Mouse (Mus musculus) heart, postnatal 36 days (tissue): ENCODE measurements at regions not wholly inside any gene's neighbourhood (a gene's known extent, or its start where the extent isn't known, plus 50 kb on each side); places are given as distances from the start of the nearest gene placed in this dataset.
A peak's percentile ranks its signal among the peaks of the same experiment; 100 is the strongest.
"Not testable (repeated sequence)": the region's sequence is repeated elsewhere in the genome, so short reads cannot be mapped to it uniquely, and the experiment has no call there.

ENCODE experiments used
- DNase-seq, 2 experiments: peaks; one replicate each; pipeline ENCODE4 v3.0.0; 2021 to 2022
- intact Hi-C: fragments of 180-260 bp; cut with DNase I; formaldehyde crosslinking; loops from one replicate; pipeline ENCODE4 v1.15.1; 2025

GRCm38 (mm10) chr4:8462414-8462813, 223.6 kb upstream of the Car8 start:
- intact Hi-C loops, DNase-seq: not testable (repeated sequence)

GRCm38 (mm10) chr4:8454346-8454745, 215.5 kb upstream of the Car8 start:
- intact Hi-C loops, result no loop called here

GRCm38 (mm10) chr4:8432393-8432792, 193.6 kb upstream of the Car8 start:
- intact Hi-C loops, result loop anchor here (2.0 kb wide), 1 partner anchor 664 kb away; no protein-coding TSS in a partner anchor
- peak; percentile 22 to 50 for DNase-seq

More at GRCm38 (mm10) chr4:8454346-8454745, 215.5 kb upstream of the Car8 start:
- DNase-seq, result no peak

- intact Hi-C loops, result no loop called here
- DNase-seq, result no peak
Observed at GRCm38 (mm10) chr4:8431032-8431332, 192.1 kb upstream of the Car8 start.

- intact Hi-C loops, result no loop called here
- DNase-seq, result no peak
Observed at GRCm38 (mm10) chr4:8430269-8431031, 191.6 kb upstream of the Car8 start.

- intact Hi-C loops, result no loop called here
Observed at GRCm38 (mm10) chr4:8429771-8430170, 190.9 kb upstream of the Car8 start.

GRCm38 (mm10) chr4:8428629-8429523, 190.0 kb upstream of the Car8 start:
- DNase-seq, result no peak
- intact Hi-C loops, result no loop called here

More at GRCm38 (mm10) chr4:8429771-8430170, 190.9 kb upstream of the Car8 start:
- no peak for DNase-seq

- DNase-seq, result no peak
- intact Hi-C loops, result no loop called here
Observed at GRCm38 (mm10) chr4:8427812-8428211, 189.0 kb upstream of the Car8 start.

- intact Hi-C loops, result no loop called here
- DNase-seq, result no peak
Observed at GRCm38 (mm10) chr4:8423392-8424045, 184.7 kb upstream of the Car8 start.

- DNase-seq, result no peak
- intact Hi-C loops, result no loop called here
Observed at GRCm38 (mm10) chr4:8421285-8421684, 182.4 kb upstream of the Car8 start.

GRCm38 (mm10) chr4:8418374-8419031, 179.7 kb upstream of the Car8 start:
- no peak for DNase-seq
- intact Hi-C loops, result no loop called here

GRCm38 (mm10) chr4:8417821-8418220, 179.0 kb upstream of the Car8 start:
- intact Hi-C loops, result no loop called here
- no peak for DNase-seq

- intact Hi-C loops, result no loop called here
- DNase-seq, result no peak
Observed at GRCm38 (mm10) chr4:8413307-8413706, 174.5 kb upstream of the Car8 start.

- no peak for DNase-seq
- intact Hi-C loops, result no loop called here
Observed at GRCm38 (mm10) chr4:8400069-8400468, 161.2 kb upstream of the Car8 start.

- intact Hi-C loops, result no loop called here
- DNase-seq, result no peak
Observed at GRCm38 (mm10) chr4:8399430-8399829, 160.6 kb upstream of the Car8 start.

- intact Hi-C loops, result no loop called here
Observed at GRCm38 (mm10) chr4:8398969-8399368, 160.1 kb upstream of the Car8 start.

GRCm38 (mm10) chr4:8383162-8383561, 144.3 kb upstream of the Car8 start:
- intact Hi-C loops, result loop anchor here (5.0 to 10.0 kb wide), 3 partner anchors 124 to 652 kb away; no protein-coding TSS in a partner anchor
- DNase-seq, result no peak

More at GRCm38 (mm10) chr4:8398969-8399368, 160.1 kb upstream of the Car8 start:
- DNase-seq, result no peak

- intact Hi-C loops, result loop anchor here (5.0 to 10.0 kb wide), 3 partner anchors 125 to 653 kb away; no protein-coding TSS in a partner anchor
- DNase-seq, result no peak
Observed at GRCm38 (mm10) chr4:8382125-8382417, 143.2 kb upstream of the Car8 start.

GRCm38 (mm10) chr4:8381408-8382124, 142.7 kb upstream of the Car8 start:
- intact Hi-C loops, result loop anchor here (5.0 to 10.0 kb wide), 3 partner anchors 126 to 653 kb away; no protein-coding TSS in a partner anchor
- no peak for DNase-seq
